Mouse (Mus musculus) left cerebral cortex, adult 8-10 months (tissue): ENCODE data around the gene Ankrd10. TPM values are rescaled to one million over a fixed set of nuclear protein-coding genes. Genes with fewer than 3 reads are reported as not detected.
"Not testable (repeated sequence)": the region's sequence is repeated elsewhere in the genome, so short reads cannot be mapped to it uniquely, and the experiment has no call there.

Source experiments
- DNase-seq, 2 experiments: peaks; one replicate each; pipeline ENCODE4 v3.0.0; 2022; ENCODE audit warnings: low spot score in 2 of 2
- total RNA-seq, 4 experiments: library from RNA; stranded (reverse); gene quantifications; 2 replicates each; pipeline ENCODE4 v1.2.4; 2022

The Ankrd10 gene
- total RNA-seq, 4 experiments from 2014 or later, result 37.3 to 49.1 (median 43.7) TPM

GRCm38 (mm10) chr8:11614126-11614835, 21.3 kb downstream of the Ankrd10 start:
- no peak for DNase-seq

GRCm38 (mm10) chr8:11608848-11609247, 26.7 kb downstream of the Ankrd10 start:
- no peak for DNase-seq

- DNase-seq, result peak in 1 of 2 experiments; percentile 24
Measured at GRCm38 (mm10) chr8:11602006-11602680, 33.4 kb downstream of the Ankrd10 start.

GRCm38 (mm10) chr8:11600301-11600951, 35.1 kb downstream of the Ankrd10 start:
- no peak for DNase-seq

GRCm38 (mm10) chr8:11593222-11593884, 42.2 kb downstream of the Ankrd10 start:
- DNase-seq, result no peak

GRCm38 (mm10) chr8:11592296-11592695, 43.3 kb downstream of the Ankrd10 start:
- DNase-seq, result no peak

- no peak for DNase-seq
Measured at GRCm38 (mm10) chr8:11591837-11592236, 43.7 kb downstream of the Ankrd10 start.

- no peak for DNase-seq
Measured at GRCm38 (mm10) chr8:11586374-11586745, 49.2 kb downstream of the Ankrd10 start.

- no peak for DNase-seq
Measured at GRCm38 (mm10) chr8:11585513-11586373, 49.8 kb downstream of the Ankrd10 start.

- no peak for DNase-seq
Measured at GRCm38 (mm10) chr8:11575604-11576384, 59.8 kb downstream of the Ankrd10 start.

GRCm38 (mm10) chr8:11574911-11575603, 60.5 kb downstream of the Ankrd10 start:
- no peak for DNase-seq

GRCm38 (mm10) chr8:11572428-11572827, 63.1 kb downstream of the Ankrd10 start:
- DNase-seq, result no peak

- no peak for DNase-seq
Measured at GRCm38 (mm10) chr8:11571950-11572349, 63.6 kb downstream of the Ankrd10 start.

GRCm38 (mm10) chr8:11570742-11571141, 64.8 kb downstream of the Ankrd10 start:
- no peak for DNase-seq

- no peak for DNase-seq
Measured at GRCm38 (mm10) chr8:11569260-11570097, 66.1 kb downstream of the Ankrd10 start.

GRCm38 (mm10) chr8:11568193-11568592, 67.4 kb downstream of the Ankrd10 start:
- DNase-seq, result not testable (repeated sequence)

GRCm38 (mm10) chr8:11564721-11565120, 70.8 kb downstream of the Ankrd10 start:
- no peak for DNase-seq

GRCm38 (mm10) chr8:11564236-11564635, 71.3 kb downstream of the Ankrd10 start:
- no peak for DNase-seq
